In the genomic region with DNA sequence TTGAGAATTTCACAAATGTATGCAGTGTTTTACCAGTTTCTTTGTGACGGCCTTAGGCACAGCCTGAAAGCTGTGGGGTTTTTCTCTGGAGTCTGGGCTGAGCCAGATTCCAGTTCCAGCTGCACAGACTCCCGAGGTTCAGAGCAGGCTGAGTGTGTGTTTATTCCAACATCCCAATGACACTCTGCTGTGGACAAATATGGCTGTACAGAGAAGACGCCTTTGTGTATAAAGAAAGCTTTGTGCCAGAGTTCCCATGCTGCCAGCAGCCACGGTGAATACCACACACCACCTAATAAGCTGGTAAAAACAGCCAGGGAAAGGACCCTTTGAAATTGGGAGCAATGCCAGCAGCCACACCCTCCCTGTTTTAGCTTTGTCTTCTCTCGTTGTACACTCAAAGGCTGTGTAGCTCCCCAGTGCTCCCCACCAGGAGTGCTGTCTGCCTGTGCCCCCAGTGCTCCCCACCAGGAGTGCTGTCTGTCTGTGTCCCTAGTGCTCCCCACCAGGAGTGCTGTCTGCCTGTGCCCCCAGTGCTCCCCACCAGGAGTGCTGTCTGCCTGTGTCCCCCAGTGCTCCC, we compare ENCODE assay signal across 14 mouse cellular contexts. TPM values are rescaled to one million over a fixed set of nuclear protein-coding genes. Genes with fewer than 3 reads are reported as not detected.
A peak's percentile ranks its signal among the peaks of the same experiment; 100 is the strongest.
DNase-seq lines count a peak whose midpoint lies in the region; ATAC-seq lines count a peak whose summit lies in the region.
"Had no signal": no experiment of that assay in that cellular context is flagged by ENCODE, and none has a peak within 500 bp of the region (broad histone marks: within the 10 kb centered on the region; RNA-seq: fewer than 3 reads in every experiment).

No protein-coding gene starts in this region.

- ATAC-seq in limb, embryonic 13.5 days (ENCODE audit: low FRiP score, low read depth): no peak
- peak; percentile 75 for ATAC-seq in forebrain, embryonic 16.5 days
- peak; percentile 52 for ATAC-seq in megakaryocyte progenitor cell, adult 5-6 weeks (replicated peaks; ENCODE audit: poor library complexity)
- ATAC-seq: CD4-positive, CD25-positive, alpha-beta regulatory T cell, adult 4 months; liver, embryonic 12.5 days had no signal

- H3K27ac ChIP-seq in limb, embryonic 13.5 days: peak overlapping the region; percentile 15; the same call in 1 of the 2 replicates
- H3K27ac ChIP-seq in limb, embryonic 10.5 days: no peak overlapping the region
- peak overlapping the region; percentile 29; the same call in 1 of the 2 replicates for H3K27ac ChIP-seq in forebrain, embryonic 16.5 days (ENCODE audit: low read length)
- H3K27ac ChIP-seq: left cerebral cortex, adult 2 months; liver, embryonic 12.5 days had no signal

- no peak overlapping the region for H3K4me2 ChIP-seq in limb, embryonic 13.5 days (replicated peaks)
- H3K4me2 ChIP-seq in forebrain, embryonic 16.5 days (ENCODE audit: low read length): no peak overlapping the region
- H3K4me2 ChIP-seq: liver, embryonic 12.5 days had no signal

- WGBS in limb, embryonic 13.5 days: 50% methylated on average over 5 of the region's 5 CpGs
- WGBS in limb, embryonic 10.5 days: 83% methylated on average over 5 of the region's 5 CpGs
- WGBS in forebrain, embryonic 16.5 days: 16% methylated on average over 5 of the region's 5 CpGs

- no peak for DNase-seq in limb, embryonic 10.5 days (ENCODE audit: low spot score)
- peak; percentile 18 for DNase-seq in MN1 (ENCODE audit: low spot score)
- no peak for DNase-seq in urinary bladder, postnatal 4 days (ENCODE audit: low spot score in 2 of 2)
- no peak for DNase-seq in gastrocnemius, postnatal 25 days
- DNase-seq: cerebellum, postnatal 25 days; gastrocnemius, postnatal 10 days; kidney, adult 8-10 months; right cerebral cortex, postnatal 4 days had no signal

- H3K9ac ChIP-seq in limb, embryonic 13.5 days: no peak overlapping the region; the same call in 1 of the 2 replicates
- H3K9ac ChIP-seq in forebrain, embryonic 16.5 days (replicated peaks; ENCODE audit: low read depth, low read length): no peak overlapping the region
- H3K9ac ChIP-seq: liver, embryonic 12.5 days had no signal

- H3K4me3 ChIP-seq in limb, embryonic 13.5 days: no peak overlapping the region
- H3K4me3 ChIP-seq in limb, embryonic 10.5 days: no peak overlapping the region
- no peak overlapping the region for H3K4me3 ChIP-seq in forebrain, embryonic 16.5 days (replicated peaks; ENCODE audit: low read length)
- H3K4me3 ChIP-seq: left cerebral cortex, adult 2 months; liver, embryonic 12.5 days had no signal

- no peaks in the 10 kb centered on the region for H3K4me1 ChIP-seq in limb, embryonic 13.5 days
- H3K4me1 ChIP-seq in limb, embryonic 10.5 days: no peaks in the 10 kb centered on the region
- H3K4me1 ChIP-seq in forebrain, embryonic 16.5 days (replicated peaks; ENCODE audit: control insufficient read depth, insufficient read depth, low read length): peaks cover 4% of the 10 kb centered on the region
- H3K4me1 ChIP-seq: liver, embryonic 12.5 days had no signal

- no peaks in the 10 kb centered on the region for H3K9me3 ChIP-seq in limb, embryonic 13.5 days
- no peaks in the 10 kb centered on the region for H3K9me3 ChIP-seq in limb, embryonic 10.5 days (replicated peaks)
- H3K9me3 ChIP-seq in forebrain, embryonic 16.5 days (ENCODE audit: control insufficient read depth, low read length): no peaks in the 10 kb centered on the region
- H3K9me3 ChIP-seq: liver, embryonic 12.5 days had no signal

- peaks cover 33% of the 10 kb centered on the region for H3K36me3 ChIP-seq in limb, embryonic 13.5 days
- H3K36me3 ChIP-seq in limb, embryonic 10.5 days: peaks cover 39% of the 10 kb centered on the region
- H3K36me3 ChIP-seq in forebrain, embryonic 16.5 days (ENCODE audit: control insufficient read depth, insufficient read depth): peaks cover 2% of the 10 kb centered on the region; the same call in 1 of the 2 replicates

- H3K27me3 ChIP-seq in limb, embryonic 13.5 days: no peaks in the 10 kb centered on the region
- no peaks in the 10 kb centered on the region for H3K27me3 ChIP-seq in limb, embryonic 10.5 days (ENCODE audit: low read depth, poor library complexity, severe bottlenecking)
- H3K27me3 ChIP-seq in forebrain, embryonic 16.5 days (replicated peaks; ENCODE audit: control insufficient read depth, insufficient read depth, low read length): no peaks in the 10 kb centered on the region
- H3K27me3 ChIP-seq: liver, embryonic 12.5 days had no signal

RNA-seq across cellular contexts. Expression of gene Mansc4, which starts 10.9 kb away (rescaled TPM):
- polyA plus RNA-seq in limb, embryonic 13.5 days (2015; fragmentation: Nextera tagmentation; extraction: Ambion mirVana): 1.8 and 2.1 TPM in 2 replicates
- polyA plus RNA-seq in limb, embryonic 10.5 days (2016; fragmentation: Nextera tagmentation; extraction: Ambion mirVana): 1.0 and 2.2 TPM in 2 replicates
- 0.73 and 1.1 TPM in 2 replicates for polyA plus RNA-seq in forebrain, embryonic 16.5 days (2015; fragmentation: Nextera tagmentation; extraction: Ambion mirVana)
- total RNA-seq in megakaryocyte progenitor cell, adult 5-6 weeks (2015): not detected in 2 replicates
- not detected in 2 replicates for total RNA-seq in megakaryocyte progenitor cell, adult 5-6 weeks (2017)
- not detected for total RNA-seq in gastrocnemius, postnatal 25 days (2021)
- total RNA-seq: gastrocnemius, postnatal 10 days; left cerebral cortex, adult 2 months had no signal

RNA-seq across cellular contexts. Expression of gene Klhl42, which starts 15.3 kb away (rescaled TPM):
- polyA plus RNA-seq in limb, embryonic 13.5 days (2015; fragmentation: Nextera tagmentation; extraction: Ambion mirVana): 7.4 and 8.8 TPM in 2 replicates
- polyA plus RNA-seq in limb, embryonic 10.5 days (2016; fragmentation: Nextera tagmentation; extraction: Ambion mirVana): 6.3 and 6.9 TPM in 2 replicates
- polyA plus RNA-seq in forebrain, embryonic 16.5 days (2015; fragmentation: Nextera tagmentation; extraction: Ambion mirVana): 6.5 and 6.8 TPM in 2 replicates
- 8.0 and 9.7 TPM in 2 replicates for total RNA-seq in megakaryocyte progenitor cell, adult 5-6 weeks (2015)
- 6.5 and 7.6 TPM in 2 replicates for total RNA-seq in megakaryocyte progenitor cell, adult 5-6 weeks (2017)
- 1 to 10 TPM; 2.3 to 2.4 TPM for total RNA-seq in gastrocnemius, postnatal 25 days (2021)

RNA-seq across cellular contexts. Expression of gene Mrps35, which starts 33.3 kb away (rescaled TPM):
- 98.6 and 99.6 TPM in 2 replicates for polyA plus RNA-seq in limb, embryonic 13.5 days (2015; fragmentation: Nextera tagmentation; extraction: Ambion mirVana)
- polyA plus RNA-seq in limb, embryonic 10.5 days (2016; fragmentation: Nextera tagmentation; extraction: Ambion mirVana): 119 and 134 TPM in 2 replicates
- 78.5 and 82.3 TPM in 2 replicates for polyA plus RNA-seq in forebrain, embryonic 16.5 days (2015; fragmentation: Nextera tagmentation; extraction: Ambion mirVana)
- total RNA-seq in megakaryocyte progenitor cell, adult 5-6 weeks (2015): 101 and 103 TPM in 2 replicates
- 87.8 and 94.0 TPM in 2 replicates for total RNA-seq in megakaryocyte progenitor cell, adult 5-6 weeks (2017)
- total RNA-seq in gastrocnemius, postnatal 25 days (2021): 10 to 100 TPM; 51.7 to 59.4 TPM

RNA-seq across cellular contexts. Expression of gene Rep15, which starts 43.5 kb away (rescaled TPM):
- polyA plus RNA-seq in limb, embryonic 13.5 days (2015; fragmentation: Nextera tagmentation; extraction: Ambion mirVana): 1.3 and 1.6 TPM in 2 replicates
- 0.90 and 0.93 TPM in 2 replicates for polyA plus RNA-seq in limb, embryonic 10.5 days (2016; fragmentation: Nextera tagmentation; extraction: Ambion mirVana)
- 0.34 and 1.1 TPM in 2 replicates for polyA plus RNA-seq in forebrain, embryonic 16.5 days (2015; fragmentation: Nextera tagmentation; extraction: Ambion mirVana)
- 0.27 TPM in 1 of 2 replicates, not detected in the other for total RNA-seq in megakaryocyte progenitor cell, adult 5-6 weeks (2015)
- total RNA-seq in megakaryocyte progenitor cell, adult 5-6 weeks (2017): 0.41 TPM in 1 of 2 replicates, not detected in the other
- total RNA-seq in gastrocnemius, postnatal 25 days (2021): under 1 TPM; 0.54 to 0.59 TPM
